Mouse (Mus musculus) embryo, embryonic 11 days (tissue): ENCODE measurements at regions not wholly inside any gene's neighbourhood (a gene's known extent, or its start where the extent isn't known, plus 50 kb on each side); places are given as distances from the start of the nearest gene placed in this dataset.

Experiments used
- DNase-seq: peaks from one replicate; pipeline ENCODE4 v3.0.0-alpha.2; 2015

DNA sequence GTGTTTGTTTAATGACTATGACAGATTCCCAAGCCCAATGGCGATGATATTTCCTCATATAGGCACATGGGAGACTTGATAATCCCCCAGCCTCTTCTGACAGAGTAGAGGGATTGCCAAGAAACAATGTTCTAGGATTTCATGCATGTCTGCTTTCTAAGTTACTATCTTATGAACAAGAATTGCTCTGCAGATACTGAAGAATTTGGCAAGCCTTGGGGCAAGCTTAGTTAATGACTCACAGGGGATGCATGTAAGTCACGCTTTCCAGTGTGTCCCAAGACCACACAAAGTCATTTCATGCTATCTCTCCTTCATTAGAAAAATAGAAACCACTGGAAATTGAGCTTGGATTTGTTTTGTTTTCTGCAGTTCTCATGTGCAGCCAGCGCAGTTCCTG is 376.2 kb downstream of the Dcdc2c start:
- DNase-seq = no peak

DNA sequence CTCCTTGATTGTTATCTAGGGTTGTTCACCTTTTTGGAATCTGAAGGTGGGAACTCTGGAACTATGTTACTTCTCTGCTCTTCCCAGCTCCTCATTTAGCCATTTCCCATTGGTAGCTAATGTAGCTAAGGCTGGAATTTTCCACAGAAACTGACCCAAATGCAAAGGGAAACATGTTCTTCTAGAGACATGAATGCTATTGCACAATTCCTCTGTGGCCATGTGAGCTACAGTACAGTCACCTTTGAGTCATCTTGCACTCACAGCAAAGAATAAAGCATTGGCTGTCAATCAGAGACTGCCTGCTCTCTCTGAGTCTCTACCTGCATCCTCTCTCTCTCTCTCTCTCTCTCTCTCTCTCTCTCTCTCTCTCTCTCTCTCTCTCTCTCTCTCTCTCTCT is 378.1 kb downstream of the Dcdc2c start:
- DNase-seq = no peak

DNA sequence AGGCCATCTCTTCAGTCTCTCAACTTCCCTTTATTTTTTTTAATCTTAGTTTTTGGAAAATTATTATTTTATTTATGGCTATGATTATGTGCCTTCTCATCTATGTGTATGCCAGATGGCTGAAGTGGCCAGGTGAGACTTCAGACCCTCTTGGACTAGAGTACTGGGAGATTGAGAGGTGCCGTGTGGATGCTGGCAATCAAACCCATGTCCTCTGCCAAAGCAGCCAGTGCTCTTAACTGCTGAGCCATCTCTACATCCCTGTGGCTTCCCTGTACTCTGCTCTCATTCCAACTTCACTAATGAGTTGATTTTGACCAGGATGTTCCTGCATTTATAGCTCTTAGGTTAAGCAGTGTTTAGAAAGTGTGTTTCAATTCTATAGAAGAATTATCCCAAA is 393.4 kb downstream of the Dcdc2c start:
- no peak for DNase-seq

DNA sequence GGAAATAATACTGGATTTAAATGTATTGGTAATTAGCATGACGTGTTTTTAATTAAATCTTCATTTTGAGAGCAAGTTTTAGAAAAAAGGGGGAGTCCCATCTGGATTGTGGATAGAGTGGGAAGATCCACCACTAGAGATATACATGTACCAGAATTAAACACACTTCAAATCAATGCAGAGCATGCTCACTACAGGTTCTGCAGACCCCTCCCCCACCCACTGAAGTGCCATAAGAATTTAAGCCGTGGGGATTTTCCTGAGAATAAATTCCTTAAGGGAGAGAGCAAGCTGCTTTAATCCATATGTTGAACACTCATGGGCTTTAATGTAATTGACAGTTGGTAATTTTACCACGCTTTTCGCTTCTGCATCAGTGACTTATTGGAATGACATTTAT is 401.4 kb downstream of the Dcdc2c start:
- DNase-seq = peak; percentile 20

DNA sequence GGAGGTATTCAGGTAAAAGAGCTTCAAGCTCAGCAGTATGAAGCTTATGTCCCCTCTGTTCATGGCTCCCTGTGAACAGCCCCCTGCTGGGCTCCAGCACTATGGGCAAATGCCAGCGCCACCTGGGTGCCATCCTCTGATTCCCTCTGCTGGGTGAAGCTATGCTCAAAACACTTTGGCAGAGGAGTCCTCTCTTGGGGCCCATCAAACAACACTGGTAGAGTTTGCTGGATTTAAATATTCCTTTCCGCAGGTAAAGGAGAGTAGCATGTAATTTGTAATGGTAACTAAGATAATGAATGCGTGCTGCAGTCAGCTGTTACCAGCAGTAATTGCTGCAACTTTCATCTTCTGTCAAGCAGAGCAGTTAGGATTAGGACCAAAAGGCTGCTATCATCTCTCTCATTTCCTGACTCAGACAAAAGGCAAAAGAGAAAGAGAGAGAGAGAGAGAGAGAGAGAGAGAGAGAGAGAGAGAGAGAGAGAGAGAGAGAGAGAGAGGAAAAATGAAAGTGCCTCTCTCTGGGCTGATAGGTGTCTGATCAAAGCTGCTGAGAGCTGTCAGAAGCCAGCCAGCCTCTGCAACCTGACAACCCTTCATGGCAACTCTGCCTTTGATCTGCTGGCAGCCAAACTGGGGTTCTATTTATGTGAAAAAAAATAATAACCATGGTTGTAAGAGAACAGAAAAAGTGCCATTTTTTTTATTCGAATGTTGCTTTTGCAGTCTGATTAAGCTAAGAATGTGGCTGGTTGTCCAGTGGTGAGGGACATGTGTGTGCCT is 416.2 kb downstream of the Dcdc2c start:
- DNase-seq = no peak

DNA sequence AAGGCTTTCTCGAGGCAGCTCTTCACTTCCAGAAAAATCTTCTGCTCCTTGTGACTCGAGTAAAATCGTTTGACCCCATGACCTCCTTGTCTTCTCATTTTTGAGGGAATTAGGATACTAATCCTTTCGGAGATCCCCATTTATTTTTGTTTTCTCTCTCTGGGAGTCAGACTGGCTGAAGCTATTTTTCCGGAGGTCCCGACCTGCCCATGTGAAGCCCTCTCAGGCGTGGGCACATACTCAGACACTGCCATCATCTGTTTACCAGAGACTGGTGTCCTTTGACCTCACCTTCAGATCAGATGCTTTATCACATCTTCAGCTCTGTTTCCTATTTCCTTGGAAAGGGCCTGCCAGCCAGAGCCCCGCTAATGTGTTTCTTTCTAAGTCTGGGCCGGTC is 429.4 kb downstream of the Dcdc2c start:
- peak; percentile 35 for DNase-seq

DNA sequence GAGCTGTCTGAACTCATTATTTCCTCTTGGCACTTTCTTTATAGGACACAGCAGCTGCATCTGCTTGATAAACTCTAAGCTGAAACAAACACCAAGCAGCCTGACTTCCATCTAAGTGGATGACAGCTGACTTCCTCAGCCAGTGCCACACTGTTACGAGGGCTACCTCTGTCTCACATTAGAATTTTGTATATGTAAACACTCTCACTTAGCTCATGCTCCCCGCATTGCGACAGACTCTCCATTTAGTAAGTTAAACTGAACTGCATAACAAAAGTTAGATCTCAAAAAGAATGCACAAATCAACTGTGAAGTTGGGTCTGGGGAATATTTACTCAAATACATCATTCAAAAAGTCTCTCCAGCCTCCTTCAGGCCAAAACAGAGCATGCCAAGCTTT is 432.1 kb downstream of the Dcdc2c start:
- no peak for DNase-seq

DNA sequence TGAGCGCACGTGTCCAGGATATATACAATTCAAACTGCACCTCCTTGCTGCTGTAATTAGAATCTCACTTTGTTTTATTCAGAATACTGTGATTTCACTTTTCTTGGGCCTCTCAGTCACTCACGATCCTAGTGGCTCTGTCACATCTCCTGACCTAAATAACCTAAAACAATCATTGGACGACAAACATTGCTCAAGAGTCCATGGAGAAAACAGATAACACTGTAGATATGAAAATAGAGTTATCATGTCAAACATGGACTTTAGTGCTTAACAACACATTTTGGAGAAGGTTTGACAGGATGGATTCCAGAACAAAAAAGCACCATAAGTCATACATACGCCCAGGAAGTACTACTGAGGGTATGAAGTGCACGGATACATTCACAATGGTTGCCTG is 461.5 kb downstream of the Dcdc2c start:
- DNase-seq = no peak

DNA sequence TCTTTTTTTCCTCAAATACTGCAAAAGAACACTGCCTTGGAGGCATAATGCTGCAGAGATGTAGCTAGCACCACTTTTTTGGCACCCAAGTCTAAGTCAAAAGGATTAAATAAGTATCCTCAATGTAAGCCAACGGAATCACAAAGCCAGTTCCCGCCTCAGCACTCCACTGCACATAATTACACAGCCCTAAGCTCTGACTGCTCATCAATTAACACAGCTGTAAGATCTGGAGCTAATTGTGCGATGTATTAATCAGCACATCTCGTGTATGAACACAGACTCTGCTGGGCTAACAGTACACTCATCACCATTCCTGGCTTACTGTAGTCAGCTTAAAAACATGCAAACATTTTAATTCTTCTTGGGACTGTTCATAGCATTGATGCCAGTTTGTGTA is 466.7 kb downstream of the Dcdc2c start:
- no peak for DNase-seq

DNA sequence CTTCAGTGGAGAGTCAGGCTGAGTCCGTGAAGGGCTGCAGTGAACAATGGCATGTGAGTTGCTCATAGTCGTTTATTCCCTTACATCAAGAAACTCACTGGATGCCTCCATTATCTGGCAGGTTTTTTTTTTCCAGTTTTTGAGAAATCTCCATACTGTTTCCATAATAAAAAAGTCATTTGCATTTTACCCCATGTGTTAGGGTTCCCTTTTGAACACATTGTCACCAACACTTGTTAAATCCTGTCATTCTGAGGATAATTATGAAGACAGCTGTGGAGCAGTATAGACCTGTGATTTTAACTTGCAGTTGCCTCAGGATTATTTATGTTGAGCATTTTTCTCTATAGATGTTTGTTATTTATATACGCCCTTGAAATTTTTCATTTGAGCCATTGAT is 475.6 kb downstream of the Dcdc2c start:
- DNase-seq = no peak

DNA sequence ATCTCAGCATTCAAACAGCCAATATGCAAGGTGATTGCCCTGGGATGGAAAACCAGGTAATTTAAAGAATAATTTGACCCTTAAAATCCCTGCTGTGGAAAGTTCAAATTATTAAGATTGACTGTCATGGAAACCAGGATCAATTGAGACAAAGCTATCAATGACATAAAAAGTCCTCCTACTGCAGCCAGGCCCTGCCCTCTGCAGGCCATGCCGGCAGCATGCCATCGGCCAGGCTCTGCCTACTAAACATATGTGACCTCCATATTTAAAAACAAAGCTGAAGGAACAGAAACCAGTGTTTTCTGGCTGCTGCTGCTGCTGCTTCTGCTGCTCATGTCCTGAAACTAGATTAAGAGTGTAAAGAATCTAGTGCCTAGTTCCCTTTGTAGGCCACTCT is 483.6 kb downstream of the Dcdc2c start:
- peak; percentile 36 for DNase-seq

DNA sequence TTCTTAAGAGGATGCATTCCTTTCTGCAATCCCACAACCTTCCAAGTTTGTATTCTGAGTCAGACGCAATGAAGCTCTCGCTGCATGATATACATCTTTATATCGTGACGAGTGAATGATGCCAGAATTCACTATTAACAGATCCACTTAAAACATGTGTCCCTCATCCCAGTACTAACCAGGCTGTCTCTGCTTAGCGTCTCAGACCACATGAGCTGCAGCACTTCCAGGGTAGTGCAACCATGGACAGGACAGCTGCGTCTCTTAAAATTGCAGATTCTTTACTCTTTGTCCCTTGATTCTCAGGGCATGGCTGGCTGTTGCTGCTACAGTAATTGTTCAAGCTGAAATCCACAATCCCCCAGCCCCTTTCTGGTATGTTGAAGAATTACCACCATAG is 491.9 kb downstream of the Dcdc2c start:
- no peak for DNase-seq

DNA sequence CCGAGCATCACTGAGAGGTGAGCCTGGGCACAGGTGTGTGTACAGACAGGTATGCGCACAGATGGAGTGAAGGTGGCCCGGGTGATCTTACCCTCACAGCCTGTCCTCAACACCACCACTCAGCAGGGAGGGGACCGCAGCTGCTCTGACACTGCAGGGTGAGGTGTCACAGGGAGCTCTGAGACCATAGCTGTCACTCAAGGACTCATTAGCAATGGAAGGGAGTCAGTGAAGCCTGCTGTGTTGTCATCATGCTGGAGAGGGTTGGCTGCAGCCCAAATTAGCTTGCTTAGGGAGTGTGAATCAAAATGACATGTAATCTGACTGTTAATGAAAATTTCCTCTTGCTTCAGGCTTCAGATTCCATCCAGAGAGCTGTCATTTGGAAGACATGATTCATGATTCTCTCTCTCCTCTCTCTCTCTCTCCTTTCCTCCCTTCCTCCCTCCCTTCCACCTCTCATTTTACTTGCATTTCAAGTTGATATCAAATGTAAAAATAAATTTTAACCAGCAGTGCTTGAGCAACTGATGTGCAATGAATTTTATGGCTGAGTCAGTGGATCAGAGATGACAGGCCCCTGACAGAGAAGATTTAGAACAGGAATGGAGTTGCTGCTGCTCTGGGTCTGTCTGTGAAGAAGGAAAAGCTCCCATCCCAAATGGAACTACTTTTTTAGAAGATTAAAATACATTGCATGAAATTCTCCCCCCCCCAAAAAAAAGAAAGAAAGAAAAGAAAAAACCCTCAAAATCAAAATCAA is 496.5 kb downstream of the Dcdc2c start:
- no peak for DNase-seq

DNA sequence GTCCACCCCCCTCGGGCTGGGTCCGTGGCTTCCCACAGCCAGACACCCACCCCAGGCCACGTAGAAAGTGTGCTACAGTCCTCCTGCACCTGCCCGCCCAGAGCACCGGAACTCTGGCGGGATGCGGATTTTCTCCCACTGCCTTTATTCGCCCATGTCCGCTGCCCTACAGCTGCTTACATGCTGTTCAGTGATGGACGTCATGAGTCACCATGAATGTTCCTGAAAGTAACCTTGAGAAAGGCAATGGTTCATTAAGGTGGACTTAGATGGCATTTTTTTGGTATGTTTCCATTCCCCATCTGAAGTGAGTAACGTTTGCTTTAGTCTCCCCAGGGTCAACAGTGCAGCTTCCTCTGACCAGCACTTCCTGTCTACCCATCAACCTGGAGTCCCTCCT is 497.8 kb downstream of the Dcdc2c start:
- no peak for DNase-seq

DNA sequence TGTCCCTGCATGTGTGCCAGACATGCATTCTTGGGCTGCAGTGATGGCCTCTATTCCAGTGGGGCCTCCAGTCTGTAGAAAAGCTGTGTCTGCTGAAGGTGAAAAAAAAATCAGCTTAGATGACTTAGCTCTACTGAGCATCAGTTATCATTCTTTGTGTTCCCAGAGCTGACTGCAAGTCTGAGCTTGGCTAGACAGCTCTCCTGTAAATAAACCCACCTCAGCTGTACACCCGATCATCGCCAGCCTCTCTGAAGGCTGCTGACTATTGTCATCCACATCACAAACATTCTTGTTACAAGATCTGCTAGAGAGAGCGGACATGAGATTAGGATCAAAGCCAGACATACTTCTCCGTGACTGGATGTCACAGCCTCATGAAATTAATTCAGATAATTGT is 504.2 kb downstream of the Dcdc2c start:
- no peak for DNase-seq

DNA sequence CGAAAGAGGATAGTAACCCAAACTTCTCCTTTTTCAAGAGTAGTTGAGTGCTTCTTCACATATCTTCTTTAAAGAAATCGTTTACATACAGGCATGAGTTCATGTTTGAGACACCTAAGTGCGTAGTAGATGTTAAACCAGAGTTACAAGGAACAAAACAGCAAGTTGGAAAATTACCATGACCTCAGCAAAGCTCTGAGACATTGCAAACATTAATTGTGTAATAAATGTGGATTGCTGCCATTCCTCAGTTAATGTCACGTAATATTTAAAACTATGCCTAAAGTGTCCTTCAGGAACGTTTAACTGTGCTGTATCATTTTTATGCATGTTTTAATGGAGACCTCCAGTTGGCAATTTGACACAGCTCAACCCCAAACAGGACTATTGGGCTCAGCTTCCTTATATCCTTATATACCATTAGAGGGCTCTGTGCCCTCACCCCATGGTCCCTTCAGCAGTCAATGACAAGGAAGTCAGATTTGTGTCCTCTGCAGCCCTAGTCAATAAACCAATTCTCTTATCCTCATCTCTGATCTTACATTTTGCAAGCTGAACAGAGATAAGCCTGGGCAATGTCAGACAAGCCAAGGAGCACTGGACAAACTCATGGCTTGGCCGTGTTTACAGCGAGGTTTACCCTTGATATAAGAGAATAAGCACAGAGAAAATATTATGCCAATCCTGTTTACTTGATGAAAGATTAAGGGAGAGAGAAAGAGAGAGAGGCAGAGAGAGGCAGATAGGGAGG is 513.9 kb downstream of the Dcdc2c start:
- DNase-seq = no peak

DNA sequence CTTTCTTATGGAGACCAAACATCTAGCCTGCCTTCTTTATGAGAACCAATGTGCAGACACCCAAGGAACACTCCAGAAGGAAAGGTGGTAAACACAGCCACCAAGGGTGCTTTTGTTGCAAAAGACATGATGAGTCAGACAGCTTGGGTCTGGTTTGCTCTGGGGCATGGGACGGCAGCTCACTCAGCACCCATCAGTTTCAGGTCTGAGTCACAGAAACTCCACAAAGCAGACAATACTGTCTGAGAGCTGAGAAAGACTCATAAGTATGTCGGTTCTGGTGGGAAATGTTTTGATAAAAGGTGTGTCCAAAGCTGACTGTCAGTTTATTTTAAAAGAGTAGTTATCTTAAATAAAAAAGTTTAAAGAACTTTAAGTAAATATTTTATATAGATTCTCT is 553.0 kb downstream of the Dcdc2c start:
- no peak for DNase-seq

DNA sequence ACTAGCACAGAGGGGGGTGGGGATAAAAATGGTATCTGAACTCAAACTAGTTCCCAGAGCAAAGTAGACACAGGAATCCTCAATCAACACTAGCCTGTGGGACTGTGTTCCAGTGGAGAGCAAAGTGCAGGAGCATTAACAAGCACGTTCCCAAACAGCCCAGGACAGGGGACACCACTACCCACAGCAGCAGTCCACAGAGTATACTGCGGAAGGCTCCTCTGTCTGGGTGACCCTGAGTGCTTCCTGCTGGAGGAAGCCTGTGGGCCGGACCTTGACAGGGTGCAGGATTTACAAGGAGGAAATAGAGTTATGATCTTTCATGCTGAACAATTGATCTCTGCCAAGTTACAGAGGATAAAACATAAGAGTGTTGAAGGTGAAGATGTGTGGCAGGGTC is 560.0 kb downstream of the Dcdc2c start:
- DNase-seq = no peak

DNA sequence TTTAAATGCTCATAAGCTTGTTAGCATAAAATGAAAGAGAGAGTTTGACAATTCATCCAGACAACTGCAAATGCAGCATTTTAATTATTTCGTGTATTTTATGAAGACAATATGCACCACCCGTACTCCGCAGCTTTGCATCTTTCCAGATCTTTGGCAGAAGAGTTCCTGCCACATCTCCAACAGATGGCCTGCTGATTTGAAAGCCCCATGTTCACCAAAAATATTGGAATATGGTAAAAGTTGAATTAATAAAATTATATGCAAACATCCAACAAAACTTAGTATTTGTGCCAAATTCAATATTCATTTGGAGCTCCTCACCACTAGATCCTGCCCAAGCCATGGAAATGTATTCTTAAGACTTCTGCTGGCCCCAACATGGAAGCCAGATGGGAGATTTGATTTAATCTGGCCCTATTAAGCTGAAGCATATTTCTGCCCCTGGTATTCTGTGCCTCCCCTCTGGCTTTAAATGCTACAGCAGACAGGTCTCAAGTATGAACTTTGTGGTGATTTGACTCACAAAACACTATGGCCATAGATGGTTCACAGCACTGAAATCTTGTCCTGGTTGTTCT is 567.8 kb downstream of the Dcdc2c start:
- DNase-seq = no peak

DNA sequence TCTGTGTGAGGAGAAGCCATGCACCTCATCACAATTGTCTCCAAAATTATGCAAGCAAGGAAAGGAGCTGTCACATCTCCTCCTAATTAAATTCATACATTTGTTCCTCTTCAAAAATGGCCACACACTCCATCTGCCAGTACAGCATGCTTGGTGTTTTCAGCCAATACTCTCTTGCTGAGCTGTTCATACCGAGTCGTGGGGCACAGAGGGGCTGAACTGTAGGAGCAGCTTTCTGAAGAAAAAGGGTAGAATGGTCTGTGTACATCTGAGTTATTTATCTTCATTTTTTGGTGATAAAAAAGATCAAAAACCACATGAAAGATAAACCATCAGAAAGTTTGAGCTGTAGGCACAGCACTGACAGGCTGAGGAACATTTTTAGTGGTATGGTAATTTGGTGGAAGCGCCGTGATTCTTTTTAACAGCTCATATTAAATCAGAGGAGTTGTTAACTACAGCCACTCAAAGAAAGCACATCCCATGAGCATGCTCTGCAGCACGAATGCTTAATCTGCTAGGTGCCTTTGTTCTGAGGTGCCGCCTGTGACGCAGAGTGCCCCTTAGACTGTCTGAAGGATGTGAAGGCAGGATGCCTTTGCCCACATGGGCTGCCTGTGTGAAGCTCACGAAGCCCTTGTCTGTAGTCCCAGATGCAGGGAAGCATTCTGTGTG is 573.8 kb downstream of the Dcdc2c start:
- peak; percentile 24 for DNase-seq

DNA sequence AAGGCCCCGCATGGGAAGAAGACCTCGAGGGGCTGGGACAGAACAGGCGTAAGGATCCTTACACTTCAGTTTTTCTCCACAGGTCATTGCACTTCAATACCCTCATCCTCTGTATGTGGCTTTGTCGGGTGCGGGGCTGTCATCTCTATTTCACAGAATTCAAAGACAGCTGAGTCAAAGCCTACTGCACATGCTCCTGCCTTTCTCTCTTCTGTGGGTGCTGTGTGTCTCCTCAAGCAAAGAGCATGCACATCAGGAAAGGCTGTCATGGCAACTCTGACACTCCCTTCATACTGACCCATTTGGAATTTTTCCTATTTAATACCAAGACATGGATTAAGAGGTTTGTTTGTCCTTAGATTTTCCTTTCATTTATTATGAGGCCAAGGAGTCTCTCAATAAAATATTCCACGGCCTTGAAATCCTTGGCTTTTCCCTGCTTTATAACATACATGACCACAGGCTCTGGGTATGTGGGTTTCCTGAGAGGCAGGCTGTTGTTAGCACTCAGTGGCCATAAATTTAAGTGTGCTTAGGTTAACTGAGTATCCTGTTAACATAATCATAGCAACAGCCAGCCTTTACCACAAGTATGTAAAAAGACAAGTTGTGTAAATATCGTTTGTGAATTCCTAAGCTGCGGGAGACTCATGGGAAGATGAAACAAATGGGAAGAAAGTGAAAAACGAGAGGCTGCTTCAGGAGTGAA is 574.5 kb downstream of the Dcdc2c start:
- DNase-seq = no peak

DNA sequence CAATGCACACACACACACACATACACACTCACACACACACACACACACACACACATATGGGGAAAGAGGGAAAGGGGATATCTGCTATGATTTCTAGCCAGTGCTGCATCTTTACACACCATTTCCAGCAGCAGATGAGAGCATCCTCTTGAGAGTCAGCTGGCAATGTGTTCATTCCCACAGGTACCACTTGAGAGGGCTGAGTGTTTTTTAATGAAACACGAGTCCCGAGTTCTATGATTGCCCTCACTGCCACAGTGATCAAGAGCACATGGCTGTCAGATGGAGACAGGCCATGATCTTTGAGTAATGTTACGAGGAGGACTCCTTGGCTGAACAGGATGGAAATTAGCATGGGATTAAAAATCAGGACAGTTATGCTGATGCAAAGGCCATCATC is 589.3 kb downstream of the Dcdc2c start:
- DNase-seq = no peak
